Mouse (Mus musculus) MEL-GATA-1-ER (cell line): ENCODE data around the gene Magi1.

Experiments used
- DNase-seq: peaks from one replicate; pipeline ENCODE4 v3.0.0-alpha.2; 2012; ENCODE audit warnings: low read depth; ENCODE audit errors: extremely low read depth

The Magi1 gene

DNA sequence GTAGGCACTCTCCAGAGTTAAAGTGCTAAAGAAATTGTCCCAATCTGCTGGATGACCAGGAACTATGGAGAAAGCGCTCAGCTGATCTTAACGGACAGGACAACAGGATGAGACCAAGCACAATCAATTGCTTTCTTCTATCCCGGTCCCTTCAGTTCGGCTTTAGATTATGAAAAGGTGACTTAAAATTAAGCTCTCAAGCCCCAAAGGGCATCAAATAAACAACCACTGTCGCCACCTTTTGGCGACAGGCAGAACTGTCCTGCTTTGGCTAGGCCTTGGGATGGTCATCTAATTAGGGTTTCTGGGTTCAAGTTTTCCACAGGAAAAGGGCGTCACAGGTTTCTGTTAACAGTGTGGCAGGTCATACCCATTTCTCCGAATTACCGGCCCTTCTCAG is 298.6 kb downstream of the Magi1 start:
- no peak for DNase-seq

DNA sequence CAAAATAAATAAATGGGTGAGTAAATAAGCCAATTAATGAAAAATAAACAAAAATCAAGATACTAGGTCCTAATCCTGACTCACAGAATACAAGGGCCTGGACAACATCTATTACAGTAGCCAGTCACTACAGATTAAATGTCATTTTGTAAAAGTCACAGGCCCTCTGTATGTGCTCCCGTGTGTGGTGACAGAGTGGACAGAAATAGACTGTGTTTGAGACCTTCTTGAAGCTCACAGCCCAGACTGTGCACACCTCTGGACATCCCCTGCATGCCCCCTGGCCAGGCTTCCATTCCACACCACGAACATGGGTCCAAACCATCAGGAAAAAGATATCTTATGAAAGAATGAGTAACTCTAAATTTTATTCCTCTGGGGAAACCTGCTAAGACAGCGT is 300.2 kb downstream of the Magi1 start:
- DNase-seq = no peak

DNA sequence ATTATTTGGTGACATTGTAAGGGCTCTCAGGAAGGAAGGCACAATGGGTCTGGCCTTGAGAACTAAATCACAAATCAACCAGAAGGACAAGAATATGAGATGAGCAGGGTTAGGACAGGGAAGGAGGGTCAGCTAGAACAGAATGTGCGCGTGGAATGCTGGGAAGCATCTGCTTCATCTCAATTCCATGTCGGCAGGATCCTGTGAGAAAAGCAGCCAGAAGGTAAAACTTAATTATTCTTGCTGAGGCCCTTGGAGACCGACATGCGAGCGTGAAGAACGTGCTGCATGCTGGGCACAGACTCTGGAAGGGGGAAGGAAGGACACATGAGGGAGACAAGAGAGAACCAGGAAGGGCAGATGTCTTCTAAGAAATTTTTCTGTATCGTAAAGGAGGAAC is 302.5 kb downstream of the Magi1 start:
- no peak for DNase-seq

DNA sequence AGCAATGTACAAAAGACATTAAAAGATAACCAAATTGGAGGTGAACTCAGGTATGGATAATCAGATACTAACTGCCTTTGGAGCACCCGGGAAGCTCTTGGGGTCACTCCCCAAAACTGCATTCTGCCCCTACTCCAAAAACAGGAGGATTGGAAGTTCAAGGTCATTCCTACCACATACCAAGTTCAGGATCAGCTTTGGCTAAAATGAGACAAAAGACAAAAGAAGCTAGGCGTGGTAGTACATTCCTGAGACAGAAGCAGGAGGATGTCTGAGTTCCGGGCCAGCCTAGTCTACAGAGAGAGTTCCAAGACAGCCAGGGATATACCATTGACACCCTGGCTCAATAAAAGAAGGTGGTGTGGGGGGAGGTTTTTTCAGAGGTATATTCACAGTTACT is 304.5 kb downstream of the Magi1 start:
- DNase-seq = no peak

DNA sequence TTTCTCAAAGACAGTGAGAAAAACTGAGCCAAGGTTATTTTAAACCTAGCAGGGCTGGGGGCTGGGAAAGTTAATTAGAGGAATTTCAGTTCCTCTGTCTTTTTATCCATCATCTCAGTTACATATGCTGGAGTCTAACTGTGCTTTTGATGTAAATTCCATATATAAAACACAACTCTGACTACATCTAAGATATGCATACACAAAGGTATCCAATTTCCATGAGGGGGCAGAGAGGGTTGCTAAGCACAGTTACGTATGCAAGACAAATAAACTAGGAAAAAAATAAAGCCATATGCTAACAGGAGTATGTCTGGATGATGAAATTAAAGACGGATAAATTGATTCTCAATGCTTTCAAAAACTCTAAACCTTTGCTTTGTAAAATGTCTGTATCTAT is 315.0 kb downstream of the Magi1 start:
- no peak for DNase-seq

DNA sequence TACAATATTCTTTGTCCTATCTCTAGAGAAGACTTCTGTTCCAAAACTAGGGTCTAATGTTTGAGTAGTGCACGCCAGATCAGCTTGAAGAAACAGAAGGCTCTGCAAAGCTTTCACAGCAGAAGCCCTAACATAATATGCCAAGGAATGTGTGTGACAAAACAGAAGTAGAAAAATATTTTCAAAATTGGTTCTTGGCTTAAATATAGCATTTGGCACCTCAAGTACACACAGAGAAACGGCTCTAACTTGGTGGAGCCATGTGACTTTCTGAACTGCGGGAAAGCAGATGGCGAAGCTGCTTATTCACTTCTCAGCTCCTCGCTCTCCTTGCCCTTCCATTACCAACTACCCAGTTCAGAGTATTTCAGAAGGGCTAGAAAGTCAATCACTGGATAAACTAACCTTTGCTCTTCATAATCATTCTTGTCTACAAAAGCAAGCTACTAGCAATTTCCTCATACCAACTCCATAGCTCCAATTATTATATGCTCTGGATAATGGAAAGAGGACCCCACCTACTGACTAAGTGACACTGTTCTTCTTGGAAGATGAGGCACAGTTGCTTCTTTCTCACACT is 320.9 kb downstream of the Magi1 start:
- DNase-seq = no peak

DNA sequence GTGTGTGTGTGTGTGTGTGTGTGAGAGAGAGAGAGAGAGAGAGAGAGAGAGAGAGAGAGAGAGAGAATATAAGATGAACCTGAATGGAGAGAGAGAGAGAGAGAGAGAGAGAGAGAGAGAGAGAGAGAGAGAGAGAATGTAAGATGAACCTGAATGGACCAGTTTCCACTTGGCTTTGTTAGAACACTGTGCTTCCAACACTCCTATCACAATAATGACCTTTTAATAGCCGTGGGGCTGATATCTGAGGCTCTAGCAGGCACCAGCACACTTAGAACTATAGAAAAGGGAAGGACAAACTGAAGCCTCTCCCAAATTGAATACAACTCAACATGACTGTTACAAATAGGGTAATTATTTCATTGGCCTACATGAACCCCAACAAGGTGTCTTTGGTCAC is 321.9 kb downstream of the Magi1 start:
- DNase-seq = no peak

DNA sequence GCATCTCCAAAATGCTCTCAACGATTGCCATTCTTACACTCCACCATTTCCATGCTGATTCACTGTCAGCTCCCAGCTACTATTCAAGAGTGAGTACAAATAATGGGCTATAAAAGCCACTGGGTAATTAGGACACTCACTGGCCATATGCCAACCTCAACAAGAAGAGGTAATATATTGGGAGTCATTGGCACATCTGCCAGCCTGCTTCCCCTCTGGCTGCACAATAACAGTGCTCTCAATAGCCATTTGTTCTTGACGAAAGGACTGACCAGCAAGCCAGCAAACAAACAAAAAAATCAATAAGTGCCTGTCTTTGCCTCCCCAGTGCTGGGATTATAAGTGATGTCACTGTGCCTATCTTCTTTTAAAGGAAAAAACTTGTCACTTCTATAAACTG is 326.5 kb downstream of the Magi1 start:
- DNase-seq = no peak

DNA sequence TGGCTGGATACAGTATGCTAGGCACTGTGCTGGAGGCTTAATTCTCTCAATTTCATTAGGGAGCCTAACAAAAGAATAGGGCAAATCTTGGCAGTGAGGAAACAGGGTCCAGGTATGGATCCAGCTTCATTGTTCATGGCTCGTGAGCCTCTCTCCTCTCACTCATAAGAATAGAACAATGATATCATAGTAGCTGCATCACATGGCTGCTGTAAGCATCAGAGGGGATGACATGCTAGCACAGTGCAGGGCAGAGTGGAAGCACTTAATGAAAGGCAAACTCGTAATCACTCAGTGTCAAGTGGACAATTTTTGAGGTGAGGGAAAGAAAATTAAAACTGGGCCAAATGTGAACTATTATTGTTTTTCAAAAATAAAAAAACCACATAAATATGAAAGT is 337.1 kb downstream of the Magi1 start:
- DNase-seq = no peak

DNA sequence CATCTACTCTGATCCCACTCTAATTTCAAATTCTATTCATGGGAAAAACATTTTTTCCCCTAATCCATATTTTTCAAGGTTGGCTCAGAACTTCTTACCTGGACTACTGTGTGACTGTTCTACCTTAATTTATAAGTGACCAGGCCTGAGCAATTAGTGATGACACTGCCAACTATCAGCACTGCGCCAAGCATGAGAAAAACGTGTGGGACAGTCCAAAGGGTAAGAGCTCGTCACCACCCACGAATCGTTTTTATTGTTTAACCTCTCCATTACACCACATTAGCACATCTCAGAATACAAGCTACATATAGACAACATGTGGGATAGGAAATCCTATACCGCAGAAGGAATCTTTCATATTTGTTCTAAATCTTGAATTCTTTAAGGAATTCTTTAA is 347.4 kb downstream of the Magi1 start:
- DNase-seq = no peak

DNA sequence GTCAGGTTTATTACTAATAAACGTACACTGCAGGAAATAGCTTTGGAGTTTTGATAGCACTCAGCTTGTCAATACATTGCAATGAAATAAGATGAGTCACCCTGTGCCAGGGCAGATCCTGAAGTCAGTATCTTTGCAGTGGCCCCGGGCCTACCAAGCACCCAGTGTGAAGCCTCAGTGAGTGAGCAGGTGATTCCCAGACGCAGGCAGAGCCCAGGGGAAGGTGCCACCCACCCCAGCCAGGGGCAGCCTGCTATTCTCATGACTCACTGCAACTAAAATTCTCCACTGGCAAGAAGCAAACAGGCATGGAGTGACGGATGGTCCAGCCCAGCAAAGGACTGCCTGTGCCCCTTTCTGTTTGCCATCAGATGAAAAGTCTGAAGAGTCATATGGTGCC is 347.9 kb downstream of the Magi1 start:
- DNase-seq = no peak

DNA sequence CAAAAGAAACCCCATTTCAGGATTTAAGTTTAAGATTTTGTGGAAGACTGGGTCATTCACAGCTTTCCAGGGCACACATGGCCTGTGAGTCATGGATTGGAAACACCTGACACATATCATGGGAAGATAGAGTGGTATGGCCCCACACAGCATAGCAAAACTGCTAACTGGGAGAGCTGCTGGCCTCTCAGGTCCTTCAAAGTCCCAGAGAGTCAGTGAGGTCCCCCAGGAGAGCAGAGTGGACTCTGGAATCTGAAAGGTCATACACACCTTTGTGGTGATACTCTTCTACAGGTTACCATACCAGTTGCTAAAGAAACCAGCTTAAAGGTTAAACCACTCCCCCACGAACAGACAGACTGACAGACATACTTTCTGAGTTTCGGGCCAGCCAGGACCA is 349.0 kb downstream of the Magi1 start:
- no peak for DNase-seq

DNA sequence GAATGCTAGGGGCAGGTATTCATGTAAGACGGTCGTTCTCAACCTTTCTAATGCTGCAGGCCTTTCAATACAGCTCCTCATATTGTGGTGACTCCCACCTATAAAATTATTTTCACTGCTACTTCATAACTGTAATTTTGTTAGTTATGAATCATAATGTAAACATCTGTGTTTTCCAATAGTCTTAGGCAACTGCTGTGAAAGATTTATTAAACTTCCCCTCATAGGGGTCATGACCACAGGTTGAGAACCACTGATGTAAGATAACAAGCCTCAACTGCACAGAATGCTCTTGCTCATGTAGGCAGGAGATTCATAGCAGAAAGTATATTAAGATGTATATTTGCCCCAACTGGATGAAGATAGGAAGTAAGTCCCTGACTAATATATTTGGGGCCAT is 359.1 kb downstream of the Magi1 start:
- DNase-seq = no peak

DNA sequence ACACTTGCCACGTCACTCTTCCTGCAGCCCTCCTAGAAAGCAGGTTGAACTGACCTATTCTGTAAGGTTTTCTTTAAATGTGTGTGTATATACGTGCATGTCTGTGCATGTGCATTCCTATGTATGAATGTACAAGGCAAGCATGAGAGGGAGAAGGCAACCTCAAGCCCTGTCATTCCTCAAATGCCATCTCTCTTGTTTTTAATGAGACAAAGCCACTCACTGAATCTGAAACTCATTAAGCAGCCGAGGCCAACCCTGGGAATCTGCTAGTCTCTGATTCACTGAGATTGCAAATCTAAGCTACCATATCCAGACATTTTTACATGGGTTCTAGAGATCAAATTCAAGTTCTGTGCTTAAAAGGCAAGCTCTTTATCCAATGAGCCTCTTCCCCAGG is 359.7 kb downstream of the Magi1 start:
- no peak for DNase-seq

DNA sequence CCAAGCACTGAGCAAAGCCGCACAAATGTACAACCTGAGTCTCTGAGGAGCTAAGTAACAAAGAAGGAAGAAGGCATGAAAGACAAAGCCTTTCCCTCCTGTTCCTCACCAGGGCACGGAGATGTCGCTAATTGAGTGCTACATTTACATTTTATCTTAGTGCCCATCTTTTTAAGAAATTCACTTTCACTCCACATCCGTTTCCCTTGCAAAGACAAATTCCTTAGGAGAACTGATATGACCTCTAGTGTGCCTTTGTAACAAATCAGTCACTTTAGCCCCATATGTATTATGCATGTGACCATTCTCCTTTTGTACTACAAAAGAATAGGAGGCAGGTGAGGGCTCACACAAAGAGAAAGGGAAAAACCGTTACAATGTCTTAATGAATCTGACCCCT is 360.4 kb downstream of the Magi1 start:
- DNase-seq = no peak

DNA sequence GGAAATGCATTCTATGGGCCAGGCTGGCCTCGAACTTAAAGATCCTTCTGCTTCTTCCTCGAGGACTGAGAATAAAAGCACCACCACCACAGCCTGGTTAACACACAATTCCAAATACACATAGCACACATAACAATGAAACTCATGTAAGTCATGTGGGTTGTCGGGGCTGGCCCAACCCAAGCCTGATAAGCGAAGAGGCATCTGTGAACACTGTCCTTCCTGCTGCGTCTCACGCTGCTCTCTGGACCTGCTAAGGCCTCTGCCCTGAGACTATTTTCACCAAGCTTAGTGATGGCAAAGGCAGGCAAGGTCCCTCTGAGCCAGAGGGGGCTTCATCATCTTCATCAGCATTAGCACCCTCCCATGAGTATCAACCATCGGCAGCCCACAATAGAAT is 360.8 kb downstream of the Magi1 start:
- DNase-seq = no peak

DNA sequence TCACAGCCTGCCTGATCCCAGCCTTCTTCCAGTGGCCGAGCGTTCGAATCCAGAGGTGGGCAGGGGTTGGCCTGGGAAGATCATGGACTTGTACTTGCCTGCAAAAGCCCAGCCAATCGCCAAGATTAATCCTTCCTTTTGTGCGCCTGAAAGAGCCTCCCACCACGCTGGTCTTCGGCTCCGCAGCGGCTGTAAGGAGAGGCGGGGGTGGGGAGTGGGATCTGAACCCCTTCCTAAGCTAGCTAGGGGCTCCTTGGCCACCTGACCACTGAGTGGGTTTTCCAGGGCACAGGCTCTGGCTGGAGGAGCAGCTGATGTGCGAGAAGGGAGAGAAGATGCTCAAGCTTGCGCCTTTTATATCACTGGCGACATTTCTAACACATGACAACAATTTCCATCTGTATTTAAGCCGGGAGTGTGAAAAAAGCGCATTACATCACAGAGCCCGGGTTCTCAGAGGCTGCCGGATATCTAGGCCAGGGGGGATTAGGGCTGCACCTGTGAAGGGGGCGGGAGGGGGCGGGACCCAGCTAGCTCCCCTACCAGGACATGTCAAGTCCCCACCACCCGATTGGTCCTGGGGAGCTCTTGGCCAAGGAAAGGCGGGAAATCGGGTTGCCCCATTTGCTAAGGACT is 370.4 kb downstream of the Magi1 start:
- no peak for DNase-seq

DNA sequence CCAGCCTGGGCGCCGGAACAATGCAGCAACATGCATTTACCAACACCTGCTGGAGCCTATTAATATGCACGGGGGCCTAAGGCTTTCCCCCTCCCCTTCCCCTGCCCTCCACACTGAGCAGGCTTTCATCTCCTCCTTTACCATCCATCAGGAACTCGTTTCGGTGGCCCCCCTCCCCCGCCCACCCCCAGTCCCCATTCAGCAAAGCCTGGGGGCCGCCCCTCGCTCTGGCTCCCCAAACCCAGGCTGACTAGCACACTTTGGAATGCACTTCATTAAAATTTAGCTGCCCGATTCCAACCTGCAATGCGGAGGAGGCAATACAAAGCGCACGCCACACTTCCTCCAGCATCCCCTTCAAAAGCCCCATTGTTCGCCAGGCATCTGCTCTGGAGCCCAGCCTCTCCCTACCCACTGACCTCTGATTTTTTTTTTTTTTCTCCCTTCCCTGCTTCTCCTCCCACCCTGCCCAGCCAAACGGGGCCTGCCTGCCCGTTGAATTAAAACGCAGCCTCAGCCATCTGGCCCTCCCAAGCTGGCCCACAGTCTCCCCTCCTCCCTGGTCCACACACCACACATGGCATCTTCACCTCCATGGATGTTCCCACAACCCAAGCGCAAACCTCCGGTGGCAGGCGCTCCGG is 371.0 kb downstream of the Magi1 start:
- DNase-seq = no peak

DNA sequence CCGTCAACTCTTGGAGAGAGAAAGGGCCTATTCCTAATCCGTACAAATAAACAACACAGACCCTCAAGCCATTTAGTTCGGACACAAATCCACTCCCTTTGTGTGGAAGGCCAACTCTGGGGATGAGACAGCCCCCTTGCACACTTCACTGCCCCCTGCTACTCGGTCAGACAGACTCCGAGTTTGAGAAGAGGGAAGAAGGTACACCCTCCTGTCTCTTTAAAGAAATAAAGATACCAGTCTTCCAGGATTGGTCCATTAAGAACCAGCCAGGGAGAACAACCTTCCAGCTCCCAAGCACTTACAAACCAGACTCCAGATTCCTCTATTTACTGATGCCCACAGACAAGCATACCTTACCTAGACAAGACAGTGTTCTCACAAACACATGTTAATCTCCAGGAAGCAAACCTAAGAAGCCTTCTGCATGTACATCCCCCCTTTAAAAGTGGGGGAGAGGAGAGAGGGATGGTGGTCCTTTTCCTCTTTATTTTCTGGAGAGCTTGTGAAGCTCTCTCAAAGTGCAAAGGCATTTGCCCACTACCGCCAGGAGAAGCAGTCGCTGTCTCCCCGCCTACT is 371.6 kb downstream of the Magi1 start:
- DNase-seq = no peak

DNA sequence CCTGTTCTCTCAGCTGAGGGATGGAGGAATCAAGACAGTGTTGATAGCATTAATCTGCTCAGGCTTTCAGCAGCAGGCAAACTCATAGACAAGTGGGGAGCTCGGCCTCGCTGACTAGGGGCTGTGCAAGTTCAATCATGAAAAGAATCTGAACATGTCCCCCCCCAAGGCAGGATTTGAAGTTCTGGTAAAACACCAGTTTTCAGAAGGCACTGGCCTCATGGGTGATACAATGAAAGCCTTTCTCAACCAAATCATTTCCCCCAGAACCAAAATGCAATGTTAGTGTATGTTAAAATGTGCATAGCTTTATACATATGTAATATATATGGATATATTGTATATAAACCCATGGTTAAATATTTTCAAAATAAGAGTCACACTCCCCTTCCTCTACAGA is 372.3 kb downstream of the Magi1 start:
- DNase-seq = no peak

DNA sequence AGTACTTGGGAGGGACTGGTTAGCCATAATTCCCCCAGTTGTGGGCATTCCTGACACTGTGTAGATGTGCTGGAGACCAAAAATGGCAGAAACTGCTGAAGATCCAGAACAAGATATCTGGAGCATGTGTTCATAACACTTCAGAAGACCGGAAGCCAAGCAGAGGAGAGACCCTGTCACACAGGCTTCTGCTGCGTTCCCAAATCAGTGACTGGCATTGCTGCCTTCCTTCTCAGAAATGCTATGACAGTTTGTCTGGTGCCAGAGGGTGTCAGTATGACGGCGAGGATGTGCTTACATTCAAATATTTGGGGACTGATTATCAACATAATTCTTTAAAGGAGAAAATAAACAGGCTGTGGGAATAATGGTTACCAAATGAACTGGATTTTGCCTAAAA is 373.7 kb downstream of the Magi1 start:
- no peak for DNase-seq

DNA sequence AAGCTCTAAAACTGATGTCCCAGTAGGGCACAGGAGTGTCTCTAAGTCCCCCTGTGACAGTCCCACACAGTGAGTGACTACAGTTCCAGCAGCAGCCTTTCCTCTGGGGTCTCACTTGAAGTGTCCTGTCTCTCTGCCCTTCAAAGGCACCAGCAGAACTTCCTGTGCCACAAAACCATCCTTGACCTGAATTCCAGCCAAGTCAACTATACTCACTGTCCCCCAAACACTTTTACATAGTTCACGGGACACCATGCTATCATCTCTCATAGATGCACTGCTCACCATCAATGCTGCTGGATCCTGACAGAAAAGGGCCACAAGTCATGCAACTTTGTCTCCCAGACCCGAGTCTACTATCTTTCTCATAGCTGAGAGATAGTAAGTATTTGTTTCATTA is 378.7 kb downstream of the Magi1 start:
- DNase-seq = no peak

DNA sequence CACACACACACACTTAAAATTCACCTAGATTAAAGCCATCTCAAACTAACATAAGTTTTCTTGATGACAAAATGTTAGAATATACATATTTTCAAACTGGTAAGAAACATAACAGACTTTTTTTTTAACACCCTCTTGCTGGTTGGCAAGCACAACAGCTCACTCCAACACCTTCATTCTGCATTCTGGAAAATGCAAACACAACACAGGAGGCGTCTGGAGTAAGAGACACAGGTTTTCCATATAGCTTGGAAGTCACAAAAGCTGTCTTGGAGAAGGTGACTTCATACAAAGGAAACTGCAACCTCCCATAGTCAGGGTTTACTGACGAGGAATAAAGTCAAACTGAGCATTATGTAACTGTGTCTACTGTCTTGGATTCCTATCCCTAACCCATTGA is 381.5 kb downstream of the Magi1 start:
- no peak for DNase-seq
